Mouse (Mus musculus) liver, embryonic 14.5 days (tissue): ENCODE data around the gene Ddb2.

Experiments used
- CTCF ChIP-seq: IDR thresholded peaks from 2 replicates; pipeline ENCODE4 v1.5.1; 2016; ENCODE audit warnings: antibody characterized with exemption, low read depth, control low read depth
- EP300 ChIP-seq: IDR thresholded peaks from 2 replicates; pipeline ENCODE4 v1.6.1; 2016; ENCODE audit warnings: antibody characterized with exemption, low read depth

DNA sequence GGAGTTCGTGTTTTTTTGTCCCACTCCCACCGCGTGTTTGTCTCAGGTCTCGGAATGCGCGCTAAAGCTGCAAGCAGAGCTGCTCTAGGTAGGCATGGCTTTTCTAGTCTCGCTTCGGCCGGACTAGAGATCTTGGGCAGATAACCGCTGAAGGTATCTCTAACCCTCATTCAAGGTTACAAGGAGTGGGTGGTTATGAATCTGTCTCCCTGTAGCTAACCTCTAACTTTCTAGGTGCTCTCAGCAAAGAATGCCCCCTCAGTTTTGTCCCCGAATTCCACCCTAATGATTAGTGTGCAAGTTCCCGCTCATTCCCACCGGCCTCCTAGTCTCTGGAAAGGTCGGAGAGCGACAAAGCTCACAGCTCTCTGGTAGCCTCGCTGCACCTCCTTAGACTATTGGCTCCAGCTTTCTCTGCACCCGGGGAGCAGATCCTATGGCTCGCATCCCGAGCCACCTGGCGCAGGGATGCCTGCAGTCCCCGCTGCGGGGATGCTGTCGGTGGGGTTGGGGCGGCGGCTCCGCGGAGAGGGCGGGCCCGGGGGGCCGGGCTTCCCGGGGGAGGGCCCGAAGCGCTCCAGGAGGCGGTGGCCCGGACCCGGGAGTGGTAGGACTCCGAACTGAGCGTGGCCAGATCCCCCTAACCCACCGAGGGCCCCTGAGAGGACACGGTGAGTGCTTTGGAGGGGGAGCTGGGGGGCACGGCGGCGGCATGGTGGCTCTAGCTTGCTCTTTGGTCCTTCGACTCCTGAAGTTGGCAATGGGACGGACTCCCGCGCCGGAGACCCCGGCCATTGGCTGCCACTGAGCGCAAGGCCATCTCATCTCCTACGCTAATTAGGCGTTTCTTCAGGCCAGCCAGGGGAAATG lies 19.7 kb upstream of the Ddb2 start:
- TF ChIP-seq CTCF (no peak), EP300 (no peak)
